Mouse (Mus musculus): ENCODE results near the gene Washc2.
"Not testable (repeated sequence)": the region's sequence is repeated elsewhere in the genome, so short reads cannot be mapped to it uniquely, and the experiment has no call there.

Washc2 gene

DNA sequence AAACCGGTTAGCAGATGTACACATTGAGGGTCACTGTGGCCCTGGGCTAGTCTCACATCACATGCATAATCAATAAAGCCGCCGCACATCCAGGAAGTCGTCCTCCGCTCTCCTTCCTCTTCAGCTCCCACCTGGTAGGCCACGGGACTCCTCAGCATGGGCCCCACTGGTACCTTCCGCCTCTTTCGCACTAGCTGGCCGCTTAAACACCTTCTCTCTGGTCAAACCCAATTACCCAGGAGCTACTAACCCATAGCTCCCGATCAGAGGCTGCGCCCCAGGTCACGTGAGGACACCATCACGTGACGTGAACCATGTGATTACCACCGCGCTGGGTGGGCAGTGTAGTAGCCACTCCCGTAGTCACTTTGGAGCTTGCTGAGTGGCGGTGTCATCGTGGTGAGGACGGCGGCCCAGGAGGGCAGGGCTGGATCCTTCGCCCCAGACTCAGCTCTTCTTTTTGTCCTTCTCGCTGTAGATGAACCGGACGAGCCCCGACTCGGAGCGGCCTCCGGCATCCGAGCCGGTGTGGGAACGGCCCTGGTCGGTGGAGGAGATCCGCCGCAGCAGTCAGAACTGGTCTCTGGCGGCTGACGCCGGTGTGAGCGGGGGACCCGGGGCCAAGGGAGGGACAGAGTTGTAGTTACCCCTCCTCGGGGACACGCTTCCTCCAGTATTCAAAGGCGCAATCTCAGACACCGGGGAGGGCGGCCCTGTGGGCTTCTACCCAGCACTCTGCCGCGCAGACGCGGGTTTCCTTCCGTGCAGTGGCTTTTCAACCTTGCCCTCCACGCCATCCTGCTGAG lies at the start of gene Washc2:
TSS of gene Washc2 (plus strand) at position 310 of the 806 bp plus-strand sequence.
- peak; percentile 62 for DNase-seq (ENCODE audit: extremely low read depth, low read depth, low spot score)

DNA sequence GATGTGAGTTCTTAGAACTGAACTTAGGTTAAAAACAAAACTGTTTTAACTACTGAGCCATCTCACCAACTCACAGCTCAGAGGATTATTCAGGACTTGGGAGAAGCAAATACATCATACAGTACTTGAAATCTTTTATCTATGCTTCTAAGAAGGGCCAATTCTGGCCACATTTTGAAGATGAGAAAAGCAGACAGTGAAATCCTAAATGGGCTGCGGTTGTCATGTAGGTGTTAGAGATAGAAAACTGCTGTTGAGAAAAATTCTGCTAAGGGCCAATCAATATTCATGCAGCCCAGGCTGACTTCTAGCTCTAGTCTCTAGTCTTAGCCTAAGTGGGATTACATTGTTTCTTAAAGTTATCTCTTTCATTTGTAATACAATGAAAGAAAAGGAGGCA lies 41.5 kb upstream of the Washc2 start:
- DNase-seq (ENCODE audit: extremely low read depth, low read depth, low spot score) = no peak

DNA sequence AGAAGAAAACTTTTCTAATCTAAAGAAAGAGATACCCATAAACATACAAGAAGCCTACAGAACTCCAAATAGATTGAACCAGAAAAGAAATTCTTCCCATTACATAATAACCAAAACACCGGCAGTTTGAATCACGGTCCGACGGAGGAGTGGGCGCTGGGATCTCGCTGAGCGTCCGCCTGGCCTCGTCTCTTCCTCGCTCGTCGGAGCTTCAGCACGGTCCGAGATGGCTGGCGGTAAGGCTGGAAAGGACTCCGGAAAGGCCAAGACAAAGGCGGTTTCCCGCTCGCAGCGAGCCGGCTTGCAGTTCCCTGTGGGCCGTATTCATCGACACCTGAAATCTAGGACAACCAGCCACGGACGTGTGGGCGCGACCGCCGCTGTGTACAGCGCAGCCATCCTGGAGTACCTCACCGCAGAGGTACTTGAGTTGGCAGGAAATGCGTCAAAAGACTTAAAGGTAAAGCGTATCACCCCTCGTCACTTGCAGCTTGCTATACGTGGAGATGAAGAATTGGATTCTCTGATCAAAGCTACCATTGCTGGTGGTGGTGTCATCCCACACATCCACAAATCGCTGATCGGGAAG lies 34.2 kb upstream of the Washc2 start:
- not testable (repeated sequence) for DNase-seq (ENCODE audit: extremely low read depth, low read depth, low spot score)

DNA sequence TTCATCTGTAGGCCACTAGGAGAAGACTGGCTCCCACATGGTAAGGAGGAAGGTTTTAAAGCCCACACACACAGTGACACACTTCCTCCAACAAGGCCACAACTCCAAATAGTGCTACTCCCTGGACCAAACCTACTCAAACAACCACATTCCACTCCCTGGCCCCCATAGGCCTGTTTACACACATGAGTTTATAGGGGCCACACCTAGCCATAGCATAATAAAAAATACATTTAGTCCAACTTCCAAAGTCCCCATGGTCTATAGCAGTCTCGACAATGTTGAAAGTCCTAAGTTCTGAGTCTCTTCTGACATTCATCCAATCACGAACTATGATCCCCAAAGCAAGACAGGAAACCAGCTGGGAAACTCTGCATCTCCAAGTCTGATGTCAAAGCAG lies 29.5 kb upstream of the Washc2 start:
- no peak for DNase-seq (ENCODE audit: extremely low read depth, low read depth, low spot score)

DNA sequence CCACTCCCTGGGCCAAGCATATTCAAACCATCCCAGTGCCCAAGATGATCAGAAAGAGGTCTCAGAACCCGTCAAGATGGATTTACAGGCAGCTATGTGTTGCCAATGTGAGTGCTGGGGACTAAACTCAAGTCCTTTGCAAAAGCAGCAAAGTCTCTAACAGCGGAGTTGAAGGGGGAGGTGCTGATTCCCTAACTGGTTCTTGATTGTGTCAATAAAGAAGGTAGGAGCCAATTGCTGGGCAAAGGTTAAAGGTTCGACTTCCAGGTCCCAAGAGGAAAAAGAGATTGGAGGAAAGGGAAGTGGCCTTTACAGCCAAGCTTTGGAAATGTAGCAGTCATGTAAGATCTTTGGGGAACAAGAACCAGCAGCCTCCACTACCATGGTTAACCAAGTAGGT lies 27.1 kb upstream of the Washc2 start:
- DNase-seq (ENCODE audit: extremely low read depth, low read depth, low spot score) = no peak

DNA sequence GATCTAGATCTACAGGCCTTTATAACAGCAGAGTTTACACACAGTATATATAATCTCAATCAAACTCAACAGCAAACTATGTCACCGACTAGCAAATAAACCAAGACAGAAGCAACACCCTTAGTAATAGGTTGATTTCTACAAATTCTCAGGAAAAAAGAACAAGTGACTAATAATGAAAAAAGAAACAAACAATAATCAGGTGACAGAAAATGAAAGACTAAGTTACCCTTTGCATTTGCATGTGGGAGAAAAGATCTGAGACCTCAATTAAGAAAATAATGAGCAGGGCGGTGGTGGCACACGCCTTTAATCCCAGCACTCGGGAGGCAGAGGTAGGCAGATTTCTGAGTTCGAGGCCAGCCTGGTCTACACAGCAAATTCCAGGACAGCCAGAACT lies 24.3 kb upstream of the Washc2 start:
- no peak for DNase-seq (ENCODE audit: extremely low read depth, low read depth, low spot score)

DNA sequence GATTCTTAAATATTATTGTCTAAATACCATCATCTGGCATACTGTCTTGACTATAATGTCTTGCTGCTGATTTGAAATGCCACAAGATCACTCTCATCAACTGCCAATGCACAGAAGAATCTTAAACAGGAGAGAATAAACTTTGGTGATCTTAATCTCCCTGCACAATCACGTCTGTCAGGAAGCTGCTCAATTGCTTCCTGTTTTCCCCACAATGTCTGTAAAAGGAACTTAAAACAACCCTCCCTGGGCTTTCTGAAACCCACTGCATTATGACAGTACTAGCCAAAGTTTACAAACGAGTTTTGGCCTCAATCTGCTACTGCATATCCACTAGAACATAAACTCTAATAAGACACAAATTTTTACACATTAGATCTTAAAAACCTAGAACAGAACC lies 21.4 kb upstream of the Washc2 start:
- DNase-seq (ENCODE audit: extremely low read depth, low read depth, low spot score) = no peak

DNA sequence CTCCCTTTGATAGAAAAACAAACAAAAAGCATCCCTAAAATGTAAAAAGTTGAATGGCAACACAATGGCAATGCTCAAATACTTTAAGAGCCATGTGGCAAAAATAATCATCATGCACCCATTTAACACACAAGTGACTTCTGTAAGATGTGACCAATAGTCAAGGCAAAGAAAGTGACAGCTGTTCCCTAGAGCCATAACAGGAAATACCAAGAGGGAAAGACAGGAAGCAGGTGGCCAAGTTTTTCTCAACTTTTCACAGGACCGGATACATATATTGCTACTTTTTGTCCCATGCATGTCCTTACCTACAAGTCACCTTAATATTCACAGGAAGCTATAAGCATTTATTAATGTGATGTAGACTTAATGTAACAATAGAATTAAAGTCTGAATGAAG lies 18.4 kb upstream of the Washc2 start:
- no peak for DNase-seq (ENCODE audit: extremely low read depth, low read depth, low spot score)

DNA sequence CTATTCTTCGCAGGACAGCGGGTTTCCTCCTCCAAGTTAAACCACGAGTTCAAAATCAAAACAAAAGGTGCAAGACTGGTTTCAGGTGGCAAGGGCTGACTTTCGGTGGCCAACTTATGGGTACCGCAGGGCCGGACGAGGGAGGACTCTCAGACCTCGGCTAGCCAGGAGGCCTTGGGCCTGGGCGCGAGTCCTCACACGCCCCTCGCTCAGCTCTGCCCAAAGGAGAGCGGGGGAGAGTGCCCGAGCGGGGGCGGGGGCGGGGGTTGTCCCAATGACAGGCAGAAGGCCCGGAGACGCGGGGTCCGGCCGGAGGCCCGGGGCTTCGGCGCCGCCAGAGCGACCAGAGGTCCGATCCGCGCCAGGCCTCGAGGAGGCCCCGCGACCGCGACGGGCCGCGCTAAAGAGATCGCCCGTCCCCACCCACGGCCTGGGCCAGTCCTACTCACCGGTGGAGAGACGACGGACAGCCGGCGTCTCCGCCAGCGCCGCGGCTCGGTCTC lies 15.0 kb upstream of the Washc2 start:
- no peak for DNase-seq (ENCODE audit: extremely low read depth, low read depth, low spot score)

DNA sequence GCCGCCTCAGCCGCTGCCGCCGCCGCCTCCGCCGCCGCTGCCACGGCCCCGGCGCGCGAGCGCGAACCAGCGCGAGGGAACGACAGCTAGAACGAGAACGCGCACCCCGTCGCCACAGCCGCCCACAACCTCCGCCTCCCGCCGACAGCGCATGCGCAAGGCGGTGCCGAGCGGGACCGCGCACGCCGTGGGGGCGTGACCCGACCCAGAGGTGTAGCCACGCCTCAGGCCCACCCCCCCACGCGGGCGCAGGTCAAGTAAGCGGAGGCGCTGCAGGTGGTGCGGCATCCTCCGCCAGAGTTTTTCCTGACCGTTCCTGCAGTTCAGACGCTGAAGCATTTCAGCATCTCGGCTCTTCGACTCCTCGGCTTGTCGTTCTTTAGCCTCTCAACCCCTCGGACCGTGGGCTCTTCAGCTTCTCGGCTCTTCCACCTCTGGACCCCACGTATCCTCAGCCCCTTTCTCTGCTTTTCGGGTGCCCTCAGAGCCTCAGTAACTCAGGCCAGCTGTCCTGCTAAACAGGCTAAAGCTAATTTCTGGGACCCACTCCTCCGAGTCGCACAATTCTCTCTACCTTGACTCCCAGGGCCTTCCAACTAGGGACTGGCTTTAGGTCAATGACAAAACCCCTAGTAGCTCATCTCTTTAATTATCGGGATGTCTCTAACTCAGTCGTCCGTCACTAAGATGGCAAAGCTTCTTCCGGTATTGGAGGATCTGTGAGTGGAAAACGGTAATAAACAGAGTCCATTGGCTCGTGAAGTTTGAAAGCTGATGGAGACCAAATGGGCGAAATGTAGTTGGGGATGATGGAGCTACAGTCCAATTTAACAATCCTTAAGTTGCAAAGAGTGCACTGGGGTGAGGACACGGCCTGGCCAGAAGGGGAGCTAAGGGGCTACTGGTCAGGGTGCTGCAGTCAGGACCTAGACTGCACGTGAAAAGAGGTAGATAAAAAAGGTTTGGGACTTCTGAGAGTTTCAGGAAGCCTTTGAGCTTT lies 14.1 kb upstream of the Washc2 start, which contains the start of gene Tmcc1:
TSS of gene Tmcc1 (minus strand) at position 93 of the 1,000 bp plus-strand sequence.
- DNase-seq (ENCODE audit: extremely low read depth, low read depth, low spot score) = peak; percentile 31

DNA sequence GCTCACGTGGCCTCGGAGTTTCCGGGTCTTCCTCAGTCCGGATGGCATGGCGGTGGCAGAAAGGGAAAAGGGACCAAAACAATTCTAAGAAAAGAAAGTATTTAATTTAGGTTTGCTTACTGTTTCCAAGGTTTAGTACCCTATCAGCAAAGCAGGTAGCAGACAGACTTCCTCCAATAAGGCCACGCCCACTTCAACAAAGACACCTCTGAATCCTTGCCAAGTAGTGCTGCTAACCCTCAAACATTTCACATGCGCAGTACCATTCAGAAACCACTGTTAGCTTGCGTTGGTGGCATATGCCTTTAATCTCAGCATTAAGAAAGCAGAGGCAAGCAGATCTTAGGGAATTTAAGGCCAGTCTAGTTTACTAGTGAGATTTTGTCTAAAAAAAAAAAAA lies 12.0 kb upstream of the Washc2 start:
- no peak for DNase-seq (ENCODE audit: extremely low read depth, low read depth, low spot score)

DNA sequence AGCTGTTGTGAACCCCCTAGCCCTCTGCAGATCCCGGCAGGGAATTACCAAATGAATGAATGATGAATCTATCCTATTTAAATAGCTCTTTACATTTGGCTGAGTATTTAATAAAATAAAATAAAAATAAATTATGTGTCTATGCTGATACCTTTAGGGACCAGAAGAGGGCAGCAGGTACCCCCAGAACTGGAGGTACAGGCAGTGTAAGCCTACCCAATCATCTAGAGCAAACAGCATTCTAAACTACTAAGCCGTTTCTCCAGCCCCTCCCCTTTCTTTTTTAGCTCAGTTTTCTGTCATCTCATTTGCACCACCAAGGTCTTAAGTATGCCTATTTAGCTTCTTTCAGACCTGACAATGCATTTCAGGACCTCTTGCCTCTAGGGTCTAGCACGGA lies 9.7 kb upstream of the Washc2 start:
- no peak for DNase-seq (ENCODE audit: extremely low read depth, low read depth, low spot score)

DNA sequence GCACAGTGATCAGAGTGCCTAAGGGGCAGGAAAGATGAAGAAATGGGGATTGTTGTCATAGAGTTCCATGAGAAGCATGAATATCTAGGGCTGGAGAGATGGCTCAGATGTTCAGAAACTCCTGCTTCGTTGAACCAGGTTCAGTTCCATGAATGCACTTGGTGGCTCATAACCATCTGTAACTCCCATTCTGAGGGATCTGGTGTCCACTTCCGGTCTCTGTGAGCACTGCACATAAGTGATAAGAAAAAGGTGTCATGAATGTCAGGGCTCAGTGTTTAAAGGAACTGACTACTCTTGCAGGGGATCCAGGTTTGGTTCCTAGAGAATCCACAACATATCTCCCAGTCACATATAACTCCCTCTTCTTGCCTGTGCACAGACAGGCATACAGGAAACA lies 8.2 kb upstream of the Washc2 start:
- no peak for DNase-seq (ENCODE audit: extremely low read depth, low read depth, low spot score)

DNA sequence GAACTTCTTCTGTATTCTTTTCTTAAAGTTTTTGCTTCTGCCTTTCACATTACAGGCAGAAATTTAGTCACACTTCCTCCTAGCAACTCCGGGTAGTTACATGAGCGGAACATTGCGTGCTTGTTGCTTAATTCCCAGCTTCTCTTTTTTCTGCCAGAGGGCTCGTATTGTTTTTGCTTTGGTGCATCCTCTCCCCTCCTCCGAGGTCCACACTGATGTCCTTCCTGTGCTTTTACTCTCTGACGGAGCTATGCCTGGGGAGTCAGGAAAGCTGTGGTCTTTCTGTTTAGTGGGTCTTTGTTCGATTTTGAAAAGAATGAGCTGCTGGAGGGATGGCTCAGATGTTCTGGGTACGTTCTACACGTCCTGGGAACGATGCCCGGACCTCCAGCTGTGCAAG lies 19.9 kb downstream of the Washc2 start:
- no peak for DNase-seq (ENCODE audit: extremely low read depth, low read depth, low spot score)

DNA sequence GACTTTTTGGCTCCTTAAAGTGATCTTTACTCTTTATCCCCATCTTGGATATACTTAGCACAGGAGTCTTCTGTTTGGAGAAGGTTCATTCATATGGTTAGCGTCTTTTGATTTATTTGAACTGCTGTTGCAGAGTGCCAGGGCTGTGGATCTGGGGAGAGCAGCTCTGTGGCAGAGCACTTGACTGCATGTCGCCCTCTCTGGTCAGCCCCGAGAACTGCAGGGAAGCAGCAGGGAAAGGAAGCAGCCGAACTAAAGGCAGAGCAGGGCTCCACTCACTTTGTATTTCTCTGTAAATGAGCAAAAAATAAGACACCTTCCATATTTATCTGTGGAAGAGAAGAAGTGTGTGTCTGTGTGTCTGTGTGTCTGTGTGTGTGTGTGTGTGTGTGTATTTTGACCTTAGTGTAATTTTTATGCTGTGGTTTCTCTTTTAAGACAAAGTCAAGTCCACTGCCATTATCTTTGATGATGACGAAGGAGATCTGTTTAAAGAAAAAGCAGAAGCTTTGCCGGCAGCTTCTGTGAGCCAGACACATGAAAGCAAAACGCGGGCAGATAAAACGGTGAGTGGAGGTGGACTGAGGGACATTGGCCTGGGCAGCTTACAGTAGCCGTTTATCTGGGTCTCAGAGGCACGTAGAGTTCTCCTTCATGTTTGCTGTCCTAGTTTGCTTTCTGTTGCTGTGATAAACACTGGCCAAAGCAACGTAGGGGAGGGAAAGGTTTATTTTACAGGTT lies 21.1 kb downstream of the Washc2 start:
- DNase-seq (ENCODE audit: extremely low read depth, low read depth, low spot score) = no peak

DNA sequence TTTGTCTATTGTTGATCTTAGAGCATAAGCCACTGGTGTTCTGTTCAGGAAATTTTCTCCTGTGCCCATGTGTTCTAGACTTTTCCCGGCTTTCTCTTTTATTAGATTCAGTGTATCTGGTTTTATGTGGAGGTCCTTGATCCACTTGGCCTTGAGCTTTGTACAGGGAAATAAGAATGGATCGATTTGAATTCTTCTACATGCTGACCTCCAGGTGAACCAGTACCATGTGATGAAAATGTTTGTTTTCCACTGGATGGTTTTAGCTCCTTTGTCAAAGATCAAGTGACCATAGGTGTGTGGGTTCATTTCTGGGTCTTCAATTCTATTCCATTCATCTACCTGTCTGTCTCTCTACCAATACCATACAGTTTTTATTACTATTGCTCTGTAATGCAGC lies 27.0 kb downstream of the Washc2 start:
- not testable (repeated sequence) for DNase-seq (ENCODE audit: extremely low read depth, low read depth, low spot score)

DNA sequence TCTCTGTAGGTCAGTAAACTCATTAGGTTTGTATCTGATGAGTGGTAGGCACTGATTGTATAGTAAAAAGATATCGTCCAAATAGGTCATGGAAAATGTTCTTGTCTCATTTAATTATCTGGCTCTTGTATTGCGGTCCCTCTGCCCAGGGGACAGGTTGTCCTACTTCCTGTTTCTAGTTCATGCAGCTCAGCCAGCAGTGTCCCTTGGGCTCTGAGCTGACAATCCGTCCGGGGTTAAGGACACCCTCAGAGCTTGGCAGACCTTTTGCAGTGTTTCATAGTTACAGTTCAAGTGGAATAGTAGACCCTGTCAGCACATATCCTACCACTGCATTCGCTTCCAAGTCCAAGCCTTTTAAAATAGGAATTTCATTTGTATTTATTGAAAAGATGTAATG lies 27.5 kb downstream of the Washc2 start:
- no peak for DNase-seq (ENCODE audit: extremely low read depth, low read depth, low spot score)

DNA sequence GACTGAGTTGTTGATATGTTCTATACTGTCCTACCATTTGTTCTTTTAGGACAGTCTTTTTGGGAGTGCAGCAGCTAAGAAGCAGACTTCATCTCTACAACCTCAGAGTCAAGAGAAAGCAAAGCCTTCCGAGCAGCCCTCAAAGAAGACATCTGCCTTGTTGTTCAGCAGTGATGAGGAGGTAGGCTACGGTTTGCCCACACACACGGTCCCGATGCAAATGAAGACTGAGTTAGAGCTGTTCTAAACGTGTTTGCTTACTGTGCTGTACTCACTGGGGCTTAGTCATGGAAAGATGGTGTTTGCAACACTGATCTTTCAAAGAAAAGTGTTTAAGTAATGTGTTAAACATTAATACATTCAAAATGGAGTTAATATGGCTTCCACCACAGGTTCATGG lies 30.2 kb downstream of the Washc2 start:
- no peak for DNase-seq (ENCODE audit: extremely low read depth, low read depth, low spot score)

DNA sequence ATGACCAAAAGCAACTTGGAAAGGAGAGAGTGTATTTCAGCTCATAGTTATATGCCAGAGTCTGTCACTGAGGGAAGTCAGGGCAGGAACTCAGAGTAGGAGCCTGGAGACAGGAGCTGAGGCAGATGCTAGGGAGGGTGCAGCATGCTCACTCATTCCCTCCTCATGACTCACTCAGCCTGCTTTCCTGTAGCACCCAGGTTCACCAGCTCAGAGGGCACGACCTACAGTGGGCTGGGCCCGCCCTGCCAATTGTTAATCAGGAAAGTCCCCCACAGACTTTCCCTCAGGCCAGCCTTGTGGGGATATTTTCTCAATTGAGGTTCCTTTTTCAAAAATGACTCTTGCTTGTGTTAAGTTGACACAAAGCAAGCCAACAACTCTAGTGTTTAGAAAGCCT lies 32.5 kb downstream of the Washc2 start:
- no peak for DNase-seq (ENCODE audit: extremely low read depth, low read depth, low spot score)

DNA sequence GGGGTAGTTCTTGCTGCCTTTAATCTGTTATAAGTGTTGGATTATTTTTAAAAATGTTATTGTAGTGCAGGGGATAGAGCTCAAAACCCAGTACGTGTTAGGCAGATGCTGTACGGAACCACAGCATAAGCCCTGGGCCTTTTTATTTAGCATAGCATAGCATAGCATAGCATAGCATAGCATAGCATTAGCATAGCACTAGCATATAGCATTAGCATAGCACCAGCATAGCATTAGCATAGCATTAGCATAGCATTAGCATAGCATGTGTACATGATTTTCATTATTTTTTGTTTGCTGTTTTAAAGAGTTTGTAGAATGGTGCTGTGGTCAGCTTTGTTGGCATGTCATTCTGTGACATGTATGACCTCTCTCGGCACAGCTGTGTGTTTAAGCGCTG lies 51.8 kb downstream of the Washc2 start:
- DNase-seq (ENCODE audit: extremely low read depth, low read depth, low spot score) = no peak

DNA sequence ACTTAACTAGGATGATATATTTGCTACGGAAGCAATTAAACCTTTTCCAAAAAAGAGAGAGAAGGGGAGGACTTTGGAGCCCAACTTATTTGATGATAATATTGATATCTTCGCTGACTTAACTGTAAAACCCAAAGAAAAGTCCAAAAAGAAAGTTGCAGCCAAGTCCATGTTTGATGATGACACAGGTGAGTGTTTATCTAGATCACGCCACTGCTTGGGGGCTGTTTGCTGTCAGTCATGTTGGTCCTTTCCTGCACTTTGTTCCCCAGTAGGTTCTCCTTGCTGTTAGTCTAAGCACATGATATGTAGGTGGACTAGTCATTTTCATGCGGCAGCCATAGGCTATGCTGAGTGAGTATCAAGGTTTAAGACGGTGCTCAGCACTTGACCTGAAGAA lies 52.6 kb downstream of the Washc2 start:
- DNase-seq (ENCODE audit: extremely low read depth, low read depth, low spot score) = no peak

All from fat pad, adult 2 months (tissue).